Mouse (Mus musculus) embryonic facial prominence, embryonic 11.5 days (tissue): ENCODE results near the gene Ccdc74a. TPM values are rescaled to one million over a fixed set of nuclear protein-coding genes. Genes with fewer than 3 reads are reported as not detected.
A peak's percentile ranks its signal among the peaks of the same experiment; 100 is the strongest.

Experiments used
- ATAC-seq: fragments of 200-750 bp; cut with Nextera tagmentation; replicated peaks from 2 replicates; pipeline ENCODE4 v1.8.0; 2017; ENCODE audit warnings: low read depth; ENCODE audit not compliant: insufficient number of reproducible peaks, low FRiP score, low TSS enrichment
- DNase-seq: peaks from one replicate; pipeline ENCODE4 v3.0.0-alpha.2; 2015; ENCODE audit warnings: low spot score
- H3K27ac ChIP-seq: fragments of 300-500 bp; sonication (generic); replicated peaks from 2 replicates; pipeline ENCODE4 v1.5.1; 2014; ENCODE audit warnings: mild to moderate bottlenecking, low read depth, low read length, control low read depth
- H3K27me3 ChIP-seq: fragments of 300-500 bp; sonication (generic); 2 replicates; pipeline ENCODE4 v1.6.1; 2014; ENCODE audit warnings: mild to moderate bottlenecking, low read length, moderate library complexity, mixed read lengths; ENCODE audit not compliant: control insufficient read depth, insufficient read depth
- H3K36me3 ChIP-seq: fragments of 300-500 bp; sonication (generic); replicated peaks from 2 replicates; pipeline ENCODE4 v1.6.1; 2014; ENCODE audit warnings: low read depth, mild to moderate bottlenecking, low read length, moderate library complexity, mixed read lengths; ENCODE audit not compliant: control insufficient read depth, insufficient read depth
- H3K4me1 ChIP-seq: fragments of 300-500 bp; sonication (generic); 2 replicates; pipeline ENCODE4 v1.6.1; 2014; ENCODE audit warnings: low read length, mixed read lengths; ENCODE audit not compliant: control insufficient read depth, insufficient read depth
- H3K4me2 ChIP-seq: fragments of 300-500 bp; sonication (generic); 2 replicates; pipeline ENCODE4 v1.6.1; 2014; ENCODE audit warnings: low read depth, mild to moderate bottlenecking, control low read depth, low read length, moderate library complexity
- H3K4me3 ChIP-seq: fragments of 300-500 bp; sonication (generic); 2 replicates; pipeline ENCODE4 v1.5.1; 2014; ENCODE audit warnings: low read depth, low read length, control low read depth
- H3K9ac ChIP-seq: fragments of 300-500 bp; sonication (generic); replicated peaks from 2 replicates; pipeline ENCODE4 v1.6.1; 2014; ENCODE audit warnings: mild to moderate bottlenecking, control low read depth, low read length
- H3K9me3 ChIP-seq: fragments of 300-500 bp; sonication (generic); replicated peaks from 2 replicates; pipeline ENCODE4 v1.6.1; 2016; ENCODE audit warnings: mild to moderate bottlenecking, low read length, inconsistent platforms, mixed read lengths; ENCODE audit not compliant: control insufficient read depth
- WGBS: fragments of 180-500 bp; shearing (Covaris S2); extraction: QIAGEN DNeasy Blood & Tissue Kit; methylation state at CpG from one replicate; pipeline ENCODE4 v1.1.7; 2014; 5-methylcytosine and 5-hydroxymethylcytosine counted together
- polyA plus RNA-seq: library from polyadenylated mRNA; unstranded; fragments of >200 nt; fragmentation: Nextera tagmentation; extraction: Ambion mirVana; gene quantifications from 2 replicates; pipeline ENCODE4 v1.2.1, GENCODE M21; 2014

The Ccdc74a gene
- polyA plus RNA-seq, 1 experiment from 2014 or later: 5.0 TPM

GRCm38 (mm10) chr16:17619198-17620105, 26.8 kb upstream of the Ccdc74a start, which contains the start of gene Smpd4:
Gene Smpd4 (plus strand): TSS chr16:17619354.
- ATAC-seq (peak; percentile 82), DNase-seq (peak; percentile 94)
- 3% methylated on average over 60 of the region's 60 CpGs for WGBS
- H3K9ac ChIP-seq: peak within 1 kb of the TSS; percentile 86
- no peaks in the 10 kb centered on the region; the same call in 1 of the 2 replicates for H3K4me1 ChIP-seq
- no peak within 1 kb of the TSS for H3K27ac ChIP-seq
- peak within 1 kb of the TSS; percentile 73 for H3K4me2 ChIP-seq
- peak within 1 kb of the TSS; percentile 86 for H3K4me3 ChIP-seq
- no peaks in the 10 kb centered on the region for H3K36me3 ChIP-seq
- H3K9me3 ChIP-seq: no peaks in the 10 kb centered on the region
- no peaks in the 10 kb centered on the region for H3K27me3 ChIP-seq

- DNase-seq (no peak), ATAC-seq (no peak)
- H3K36me3 ChIP-seq: 0 out of 2 replicates have a peak, but pooled peaks cover 5% of the 10 kb centered on the region
- H3K4me1 ChIP-seq: no peaks in the 10 kb centered on the region; the same call in 1 of the 2 replicates
- no peak overlapping the region for H3K4me3 ChIP-seq
- H3K4me2 ChIP-seq: no peak overlapping the region
- H3K27ac ChIP-seq: no peak overlapping the region
- 90% methylated on average over 1 of the region's 1 CpGs for WGBS
- H3K9ac ChIP-seq: no peak overlapping the region
- no peaks in the 10 kb centered on the region for H3K9me3 ChIP-seq
- H3K27me3 ChIP-seq: no peaks in the 10 kb centered on the region
Measured at GRCm38 (mm10) chr16:17621936-17622335, 24.3 kb upstream of the Ccdc74a start.

- H3K4me3 ChIP-seq: no peak overlapping the region
- no peak overlapping the region for H3K27ac ChIP-seq
- no peaks in the 10 kb centered on the region for H3K9me3 ChIP-seq
- peaks cover 5% of the 10 kb centered on the region; the same call in 1 of the 2 replicates for H3K36me3 ChIP-seq
- no peak overlapping the region for H3K4me2 ChIP-seq
- DNase-seq: peak; percentile 69
- ATAC-seq: 0 out of 2 replicates have a peak, but pooled peaks have one; percentile 44
- H3K27me3 ChIP-seq: no peaks in the 10 kb centered on the region
- H3K4me1 ChIP-seq: no peaks in the 10 kb centered on the region
- WGBS: 70% methylated on average over 8 of the region's 8 CpGs
- H3K9ac ChIP-seq: no peak overlapping the region
Measured at GRCm38 (mm10) chr16:17625488-17626268, 20.6 kb upstream of the Ccdc74a start.

GRCm38 (mm10) chr16:17626269-17626555, 20.1 kb upstream of the Ccdc74a start:
- H3K4me2 ChIP-seq: no peak overlapping the region
- no peaks in the 10 kb centered on the region for H3K27me3 ChIP-seq
- no peak overlapping the region for H3K9ac ChIP-seq
- 96% methylated on average over 5 of the region's 5 CpGs for WGBS
- peaks cover 5% of the 10 kb centered on the region; the same call in 1 of the 2 replicates for H3K36me3 ChIP-seq
- DNase-seq (no peak), ATAC-seq (no peak)
- no peak overlapping the region for H3K27ac ChIP-seq
- H3K9me3 ChIP-seq: no peaks in the 10 kb centered on the region
- H3K4me1 ChIP-seq: no peaks in the 10 kb centered on the region
- no peak overlapping the region for H3K4me3 ChIP-seq

- Histone ChIP-seq H3K4me2 (no peak overlapping the region), H3K9me3 (no peaks in the 10 kb centered on the region), H3K9ac (no peak overlapping the region), H3K4me1 (no peaks in the 10 kb centered on the region), H3K27me3 (no peaks in the 10 kb centered on the region), H3K4me3 (no peak overlapping the region), H3K36me3 (no peaks in the 10 kb centered on the region; the same call in 1 of the 2 replicates), H3K27ac (no peak overlapping the region)
- ATAC-seq: no peak
- DNase-seq: no peak
- WGBS: 96% methylated on average over 2 of the region's 2 CpGs
Measured at GRCm38 (mm10) chr16:17632580-17632979, 13.7 kb upstream of the Ccdc74a start.

- Histone ChIP-seq H3K27ac (no peak overlapping the region), H3K4me1 (no peaks in the 10 kb centered on the region), H3K9ac (no peak overlapping the region), H3K9me3 (no peaks in the 10 kb centered on the region), H3K27me3 (no peaks in the 10 kb centered on the region), H3K4me3 (no peak overlapping the region), H3K4me2 (no peak overlapping the region), H3K36me3 (no peaks in the 10 kb centered on the region; the same call in 1 of the 2 replicates)
- 71% methylated on average over 8 of the region's 8 CpGs for WGBS
- DNase-seq: no peak
- ATAC-seq: no peak
Measured at GRCm38 (mm10) chr16:17633481-17634181, 12.6 kb upstream of the Ccdc74a start.

GRCm38 (mm10) chr16:17636904-17637303, 9.4 kb upstream of the Ccdc74a start:
- peaks cover 20% of the 10 kb centered on the region for H3K36me3 ChIP-seq
- no peak overlapping the region for H3K9ac ChIP-seq
- no peaks in the 10 kb centered on the region for H3K27me3 ChIP-seq
- H3K4me2 ChIP-seq: no peak overlapping the region
- no peak for ATAC-seq
- H3K9me3 ChIP-seq: no peaks in the 10 kb centered on the region
- no peak overlapping the region for H3K27ac ChIP-seq
- WGBS: 82% methylated on average over 2 of the region's 2 CpGs
- no peak overlapping the region for H3K4me3 ChIP-seq
- H3K4me1 ChIP-seq: no peaks in the 10 kb centered on the region
- DNase-seq: no peak
